Mouse (Mus musculus) layer of hippocampus, adult 8-10 months (tissue): ENCODE measurements at regions not wholly inside any gene's neighbourhood (a gene's known extent, or its start where the extent isn't known, plus 50 kb on each side); places are given as distances from the start of the nearest gene placed in this dataset.
"Not testable (repeated sequence)": the region's sequence is repeated elsewhere in the genome, so short reads cannot be mapped to it uniquely, and the experiment has no call there.

Source experiments
- DNase-seq, 2 experiments: peaks; one replicate each; pipeline ENCODE4 v3.0.0; 2022; ENCODE audit warnings: low spot score in 2 of 2

GRCm38 (mm10) chr10:118602922-118603321 is 162.1 kb downstream of the Ifng start:
- DNase-seq = no peak

GRCm38 (mm10) chr10:118603857-118604414 is 163.1 kb downstream of the Ifng start:
- no peak for DNase-seq

GRCm38 (mm10) chr10:118605156-118605821 is 164.4 kb downstream of the Ifng start:
- DNase-seq = no peak

- DNase-seq = no peak
Measured at GRCm38 (mm10) chr10:118607418-118607817, 166.6 kb downstream of the Ifng start.

GRCm38 (mm10) chr10:118608376-118609145 is 167.7 kb downstream of the Ifng start:
- no peak for DNase-seq

GRCm38 (mm10) chr10:118609157-118609556 is 168.3 kb downstream of the Ifng start:
- DNase-seq = no peak

GRCm38 (mm10) chr10:118610868-118611461 is 170.1 kb downstream of the Ifng start:
- DNase-seq = no peak

- no peak for DNase-seq
Measured at GRCm38 (mm10) chr10:118612091-118612490, 171.2 kb downstream of the Ifng start.

- DNase-seq = no peak
Measured at GRCm38 (mm10) chr10:118613056-118613695, 172.3 kb downstream of the Ifng start.

GRCm38 (mm10) chr10:118614251-118614865 is 173.5 kb downstream of the Ifng start:
- DNase-seq = no peak

GRCm38 (mm10) chr10:118615131-118616020 is 174.5 kb downstream of the Ifng start:
- no peak for DNase-seq

GRCm38 (mm10) chr10:118616031-118616615 is 175.3 kb downstream of the Ifng start:
- no peak for DNase-seq

- DNase-seq = peak in 1 of 2 experiments; percentile 12
Measured at GRCm38 (mm10) chr10:118617291-118618044, 176.6 kb downstream of the Ifng start.

- not testable (repeated sequence) for DNase-seq
Measured at GRCm38 (mm10) chr10:118618251-118618650, 177.4 kb downstream of the Ifng start.

- no peak for DNase-seq
Measured at GRCm38 (mm10) chr10:118618766-118619600, 178.1 kb downstream of the Ifng start.

GRCm38 (mm10) chr10:118619601-118620000 is 178.8 kb downstream of the Ifng start:
- no peak for DNase-seq

GRCm38 (mm10) chr10:118620611-118621010 is 179.8 kb downstream of the Ifng start:
- DNase-seq = no peak

- DNase-seq = no peak
Measured at GRCm38 (mm10) chr10:118621546-118621945, 180.7 kb downstream of the Ifng start.
